Comparison of ENCODE assay signal across 11 mouse cellular contexts in the genomic region with DNA sequence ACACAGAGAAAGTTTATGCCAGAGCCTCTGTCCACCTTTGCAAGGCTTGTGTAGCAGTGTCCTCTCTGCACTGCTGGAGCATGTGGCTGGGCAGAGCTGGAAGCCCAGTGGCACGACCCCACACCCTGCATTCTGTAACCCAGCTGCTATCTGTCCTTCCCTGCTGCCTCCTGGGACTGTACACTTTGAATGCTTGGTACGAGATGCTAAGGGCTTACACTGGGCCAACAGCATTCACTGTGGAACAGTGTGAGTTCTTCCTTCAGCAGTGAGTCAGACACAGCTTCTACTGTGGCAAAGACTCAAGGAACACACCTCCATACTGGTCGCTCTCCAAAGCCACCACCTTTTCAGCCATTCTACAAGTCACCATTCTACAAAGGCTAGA. TPM values are rescaled to one million over a fixed set of nuclear protein-coding genes. Genes with fewer than 3 reads are reported as not detected.
DNase-seq lines count a peak whose midpoint lies in the region; ATAC-seq lines count a peak whose summit lies in the region.
"Had no signal": no experiment of that assay in that cellular context is flagged by ENCODE, and none has a peak within 500 bp of the region (broad histone marks: within the 10 kb centered on the region; RNA-seq: fewer than 3 reads in every experiment).

No protein-coding gene starts in this region.

- no peak overlapping the region for H3K9ac ChIP-seq in heart, embryonic 12.5 days
- no peak overlapping the region for H3K9ac ChIP-seq in hindbrain, embryonic 16.5 days (ENCODE audit: low read depth, low read length)
- peak overlapping the region; percentile 16; the same call in 1 of the 2 replicates for H3K9ac ChIP-seq in midbrain, embryonic 14.5 days (replicated peaks; ENCODE audit: low read length)

- H3K27ac ChIP-seq in heart, embryonic 12.5 days (ENCODE audit: poor library complexity, severe bottlenecking) = peak overlapping the region; percentile 4; the same call in 1 of the 2 replicates
- H3K27ac ChIP-seq in hindbrain, embryonic 16.5 days (ENCODE audit: low read depth, low read length) = peak overlapping the region; percentile 75
- peak overlapping the region; percentile 73 for H3K27ac ChIP-seq in midbrain, embryonic 14.5 days (replicated peaks; ENCODE audit: low read depth, low read length)

- ATAC-seq in heart, embryonic 12.5 days (ENCODE audit: insufficient number of reproducible peaks, low FRiP score) = no peak
- 0 out of 2 replicates have a peak, but pooled peaks have one; percentile 22 for ATAC-seq in common myeloid progenitor, adult 5-6 weeks (replicated peaks; ENCODE audit: low read depth, poor library complexity, severe bottlenecking)
- 0 out of 2 replicates have a peak, but pooled peaks have one; percentile 21 for ATAC-seq in hindbrain, embryonic 16.5 days
- ATAC-seq in midbrain, embryonic 14.5 days (ENCODE audit: low FRiP score, low TSS enrichment) = no peak
- ATAC-seq: activated CD4-positive, CD25-positive, alpha-beta regulatory T cell, adult 4 months had no signal

- peaks cover 69% of the 10 kb centered on the region for H3K4me1 ChIP-seq in heart, embryonic 12.5 days (replicated peaks)
- H3K4me1 ChIP-seq in hindbrain, embryonic 16.5 days (ENCODE audit: control insufficient read depth, insufficient read depth, low read depth, low read length) = peaks cover 33% of the 10 kb centered on the region
- H3K4me1 ChIP-seq in midbrain, embryonic 14.5 days (ENCODE audit: control insufficient read depth, insufficient read depth, low read length) = peaks cover 18% of the 10 kb centered on the region

- no peak for DNase-seq in heart, adult 18-20 months
- DNase-seq in midbrain, embryonic 14.5 days = no peak
- DNase-seq in left cerebral cortex, adult 8-10 months (ENCODE audit: low spot score in 2 of 2) = no peak
- no peak for DNase-seq in left cerebral cortex, postnatal 10 days (ENCODE audit: extremely low spot score in 1 of 2, low spot score in 2 of 2)
- no peak for DNase-seq in layer of hippocampus, postnatal 36 days
- DNase-seq: cerebellum, postnatal 25 days; gastrocnemius, postnatal 25 days had no signal

- H3K4me2 ChIP-seq in heart, embryonic 12.5 days = no peak overlapping the region
- H3K4me2 ChIP-seq in hindbrain, embryonic 16.5 days (ENCODE audit: low read length) = no peak overlapping the region
- no peak overlapping the region for H3K4me2 ChIP-seq in midbrain, embryonic 14.5 days (ENCODE audit: low read length)

- H3K27me3 ChIP-seq in heart, embryonic 12.5 days (replicated peaks) = no peaks in the 10 kb centered on the region
- H3K27me3 ChIP-seq in hindbrain, embryonic 16.5 days (replicated peaks; ENCODE audit: control insufficient read depth, insufficient read depth, low read length) = no peaks in the 10 kb centered on the region
- H3K27me3 ChIP-seq in midbrain, embryonic 14.5 days (ENCODE audit: control insufficient read depth, insufficient read depth, low read length) = no peaks in the 10 kb centered on the region

- intact Hi-C loops in left cerebral cortex, postnatal 10 days (cut with DNase I) = no loop called here

- H3K9me3 ChIP-seq in heart, embryonic 12.5 days (replicated peaks) = no peaks in the 10 kb centered on the region
- no peaks in the 10 kb centered on the region for H3K9me3 ChIP-seq in hindbrain, embryonic 16.5 days (ENCODE audit: control insufficient read depth, low read length)
- no peaks in the 10 kb centered on the region for H3K9me3 ChIP-seq in midbrain, embryonic 14.5 days (ENCODE audit: control insufficient read depth, low read length)

- H3K4me3 ChIP-seq in heart, embryonic 12.5 days = no peak overlapping the region
- no peak overlapping the region for H3K4me3 ChIP-seq in hindbrain, embryonic 16.5 days (ENCODE audit: low read length)
- H3K4me3 ChIP-seq in midbrain, embryonic 14.5 days (replicated peaks; ENCODE audit: low read depth, low read length) = no peak overlapping the region

- H3K36me3 ChIP-seq in heart, embryonic 12.5 days = peaks cover 34% of the 10 kb centered on the region
- peaks cover 10% of the 10 kb centered on the region for H3K36me3 ChIP-seq in hindbrain, embryonic 16.5 days (ENCODE audit: control insufficient read depth, insufficient read depth, low read length)
- peaks cover 32% of the 10 kb centered on the region for H3K36me3 ChIP-seq in midbrain, embryonic 14.5 days (ENCODE audit: control insufficient read depth, insufficient read depth, low read length)

- WGBS in heart, embryonic 12.5 days = 34% methylated on average over 3 of the region's 3 CpGs
- WGBS in hindbrain, embryonic 16.5 days = 28% methylated on average over 3 of the region's 3 CpGs
- 36% methylated on average over 3 of the region's 3 CpGs for WGBS in midbrain, embryonic 14.5 days

RNA-seq across cellular contexts. Expression of a gene that starts 25.2 kb away (rescaled TPM):
- polyA plus RNA-seq in heart, embryonic 12.5 days (2016; fragmentation: Nextera tagmentation; extraction: Ambion mirVana) = 137 and 141 TPM in 2 replicates
- 10 to 100 TPM; 30.3 to 33.1 TPM for total RNA-seq in heart, adult 18-20 months (2021)
- 92.4 and 106 TPM in 2 replicates for total RNA-seq in common myeloid progenitor, adult 5-6 weeks (2017)
- 176 and 191 TPM in 2 replicates for polyA plus RNA-seq in hindbrain, embryonic 16.5 days (2015; fragmentation: Nextera tagmentation; extraction: Ambion mirVana)
- polyA plus RNA-seq in midbrain, embryonic 14.5 days (2014; fragmentation: Nextera tagmentation; extraction: Ambion mirVana) = 133 and 201 TPM in 2 replicates
- total RNA-seq in left cerebral cortex, adult 8-10 months (2022) = 10 to 100 TPM; 76.3 to 95.4 (median 86.2) TPM
- 100 to 1,000 TPM; 117 to 122 TPM for total RNA-seq in left cerebral cortex, postnatal 10 days (2021)
- total RNA-seq in layer of hippocampus, postnatal 36 days (2021) = 10 to 100 TPM; 86.9 to 99.4 TPM

RNA-seq across cellular contexts. Expression of a gene that starts 50.9 kb away (rescaled TPM):
- 0.51 and 0.72 TPM in 2 replicates for polyA plus RNA-seq in heart, embryonic 12.5 days (2016; fragmentation: Nextera tagmentation; extraction: Ambion mirVana)
- total RNA-seq in heart, adult 18-20 months (2021) = 1 to 10 TPM; 4.4 to 7.3 TPM
- 91.4 and 108 TPM in 2 replicates for total RNA-seq in common myeloid progenitor, adult 5-6 weeks (2017)
- 1.9 and 2.5 TPM in 2 replicates for polyA plus RNA-seq in hindbrain, embryonic 16.5 days (2015; fragmentation: Nextera tagmentation; extraction: Ambion mirVana)
- 1.1 and 2.6 TPM in 2 replicates for polyA plus RNA-seq in midbrain, embryonic 14.5 days (2014; fragmentation: Nextera tagmentation; extraction: Ambion mirVana)
- 10 to 100 TPM; 26.2 to 60.3 (median 40.2) TPM for total RNA-seq in left cerebral cortex, adult 8-10 months (2022)
- total RNA-seq in left cerebral cortex, postnatal 10 days (2021) = 10 to 100 TPM; 16.1 to 18.7 TPM
- 10 to 100 TPM; 30.2 to 30.3 TPM for total RNA-seq in layer of hippocampus, postnatal 36 days (2021)

Comparison
In these comparisons a context has a peak if more than half of its experiments do, and no peak if none do; other contexts are left out.
1. ATAC-seq: peak in common myeloid progenitor, adult 5-6 weeks (single experiment) and hindbrain, embryonic 16.5 days (single experiment); none in heart, embryonic 12.5 days (single experiment) and midbrain, embryonic 14.5 days (single experiment).
2. H3K27ac ChIP-seq: peak in every context shown above with its lines; median percentile 75 in hindbrain, embryonic 16.5 days; 73 in midbrain, embryonic 14.5 days; 4 in heart, embryonic 12.5 days.